Comparison of ENCODE assay signal across 12 mouse cellular contexts in the genomic region with DNA sequence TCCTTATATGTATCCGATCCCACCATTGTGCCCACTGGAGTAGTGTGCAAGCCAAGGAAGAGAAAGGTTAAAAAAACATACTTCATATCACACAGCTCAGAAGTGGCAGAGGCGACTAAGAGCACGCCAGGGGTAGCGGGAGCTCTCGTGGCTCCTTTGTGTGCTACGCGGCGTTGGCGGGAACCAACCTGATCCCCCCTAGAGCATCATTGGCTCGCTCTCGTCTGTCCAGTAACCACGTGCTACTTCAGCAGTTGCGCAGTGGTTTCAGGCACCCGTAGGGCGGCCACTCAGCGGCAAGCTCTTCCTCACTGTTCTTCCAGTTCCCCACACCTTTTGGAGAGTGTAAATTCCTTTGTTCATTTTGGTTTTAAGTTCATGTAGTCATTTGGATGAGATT.
"Had no signal": no experiment of that assay in that cellular context is flagged by ENCODE, and none has a peak within 500 bp of the region (broad histone marks: within the 10 kb centered on the region; RNA-seq: fewer than 3 reads in every experiment).

No protein-coding gene starts in this region.

- H3K27ac ChIP-seq: lung, embryonic 15.5 days; macrophage; midbrain, embryonic 13.5 days; midbrain, embryonic 15.5 days; neural tube, embryonic 12.5 days had no signal

- H3K36me3 ChIP-seq: lung, embryonic 15.5 days; midbrain, embryonic 13.5 days; midbrain, embryonic 15.5 days; neural tube, embryonic 12.5 days had no signal

- H3K4me3 ChIP-seq: lung, embryonic 15.5 days; megakaryocyte, embryonic 14.5 days; midbrain, embryonic 13.5 days; midbrain, embryonic 15.5 days; neural tube, embryonic 12.5 days had no signal

- H3K4me1 ChIP-seq: midbrain, embryonic 13.5 days; midbrain, embryonic 15.5 days; neural tube, embryonic 12.5 days had no signal

- DNase-seq: liver, postnatal 0 days; right cerebral cortex, adult 18-20 months; right cerebral cortex, postnatal 25 days; right cerebral cortex, postnatal 4 days; spleen, adult 18-20 months; thymus, adult 18-20 months had no signal

- H3K27me3 ChIP-seq: lung, embryonic 15.5 days; neural tube, embryonic 12.5 days had no signal
